Mouse (Mus musculus) CH12.LX (cell line): ENCODE measurements at regions not wholly inside any gene's neighbourhood (a gene's known extent, or its start where the extent isn't known, plus 50 kb on each side); places are given as distances from the start of the nearest gene placed in this dataset.

Experiments
- DNase-seq: peaks from one replicate; pipeline ENCODE4 v3.0.0-alpha.2; 2013; ENCODE audit errors: extremely low read depth
- H3K27ac ChIP-seq: 2 replicates; pipeline ENCODE4 v1.5.1; 2012; ENCODE audit warnings: low read depth, mild to moderate bottlenecking, control low read depth, moderate library complexity; ENCODE audit not compliant: insufficient read depth
- H3K27me3 ChIP-seq: replicated peaks from 2 replicates; pipeline ENCODE3; 2012; ENCODE audit warnings: inconsistent platforms
- H3K36me3 ChIP-seq, 2 experiments: replicated peaks in 1 of 2; 2 replicates each; pipeline versions ENCODE3 to v1.6.1; 2012; ENCODE audit warnings: inconsistent platforms in 1 of 2, low read length in 1 of 2, mild to moderate bottlenecking in 1 of 2, mixed read lengths in 1 of 2, moderate library complexity in 1 of 2; ENCODE audit not compliant: control insufficient read depth in 1 of 2, insufficient read depth in 1 of 2
- H3K4me1 ChIP-seq, 2 experiments: 2 replicates each; pipeline ENCODE4 v1.6.1; 2012; ENCODE audit warnings: inconsistent platforms in 1 of 2, moderate library complexity in 1 of 2; ENCODE audit not compliant: insufficient read depth in 2 of 2, control insufficient read depth in 1 of 2
- H3K4me2 ChIP-seq: 2 replicates; pipeline ENCODE4 v1.6.1; 2012; ENCODE audit warnings: low read depth, mild to moderate bottlenecking, control low read depth; ENCODE audit not compliant: poor library complexity, insufficient read depth, severe bottlenecking
- H3K4me3 ChIP-seq, 3 experiments: fragments of 150-350 bp in 1 of 3; sonication (generic) in 1 of 3; replicated peaks in 1 of 3; 2 replicates each; pipeline versions ENCODE3 to v1.5.1; 2011 to 2012; ENCODE audit warnings: low read depth in 2 of 3, low read length in 2 of 3, mild to moderate bottlenecking in 2 of 3, moderate library complexity in 2 of 3, control low read depth in 1 of 3, improper control_type of control experiment in 1 of 3, inconsistent platforms in 1 of 3, mixed read lengths in 1 of 3; ENCODE audit not compliant: poor library complexity in 1 of 3
- H3K79me2 ChIP-seq: replicated peaks from 2 replicates; pipeline ENCODE4 v1.6.1; 2012; ENCODE audit warnings: mild to moderate bottlenecking, moderate library complexity; ENCODE audit not compliant: control insufficient read depth, poor library complexity, insufficient read depth, severe bottlenecking; ENCODE audit errors: extremely low read depth
- H3K9ac ChIP-seq: 2 replicates; pipeline ENCODE4 v1.6.1; 2012; ENCODE audit warnings: low read depth, mild to moderate bottlenecking, control low read depth, moderate library complexity; ENCODE audit not compliant: insufficient read depth
- H3K9me3 ChIP-seq: replicated peaks from 2 replicates; pipeline ENCODE3; 2012; ENCODE audit warnings: low read length, inconsistent platforms, mixed read lengths
- BHLHE40 ChIP-seq: IDR thresholded peaks from 2 replicates; pipeline ENCODE4 v1.6.1; 2011; ENCODE audit warnings: mild to moderate bottlenecking, low read depth, low read length, improper control_type of control experiment
- CHD2 ChIP-seq: IDR thresholded peaks from 2 replicates; pipeline ENCODE4 v1.6.1; 2011; ENCODE audit warnings: low read length, improper control_type of control experiment
- CTCF ChIP-seq, 2 experiments: IDR thresholded peaks in 1 of 2; conservative IDR thresholded peaks in 1 of 2; 2 replicates each; pipeline ENCODE4 v1.5.1; 2011 to 2012; ENCODE audit warnings: low read depth in 2 of 2, low read length in 2 of 2, improper control_type of control experiment in 1 of 2, inconsistent platforms in 1 of 2, mild to moderate bottlenecking in 1 of 2, moderate library complexity in 1 of 2
- E2F4 ChIP-seq: IDR thresholded peaks from 2 replicates; pipeline ENCODE4 v1.6.1; 2011; ENCODE audit warnings: low read depth, low read length, improper control_type of control experiment; ENCODE audit not compliant: insufficient replicate concordance
- ETS1 ChIP-seq: conservative IDR thresholded peaks from 2 replicates; pipeline ENCODE4 v1.6.1; 2012; ENCODE audit warnings: low read depth, mild to moderate bottlenecking, inconsistent platforms, low read length, improper control_type of control experiment, moderate library complexity
- GABPA ChIP-seq: IDR thresholded peaks from 2 replicates; pipeline ENCODE4 v1.6.1; 2012; ENCODE audit warnings: low read depth, low read length, improper control_type of control experiment, inconsistent platforms; ENCODE audit not compliant: insufficient replicate concordance
- HCFC1 ChIP-seq: IDR thresholded peaks from 2 replicates; pipeline ENCODE4 v1.6.1; 2012; ENCODE audit warnings: low read depth, mild to moderate bottlenecking, inconsistent platforms, low read length, improper control_type of control experiment
- IRF4 ChIP-seq: IDR thresholded peaks from 2 replicates; pipeline ENCODE4 v1.6.1; 2014; ENCODE audit warnings: low read depth, mild to moderate bottlenecking, inconsistent platforms, low read length, improper control_type of control experiment
- KAT2A ChIP-seq: IDR thresholded peaks from 2 replicates; pipeline ENCODE4 v1.6.1; 2012; ENCODE audit warnings: low read length, improper control_type of control experiment, inconsistent platforms; ENCODE audit not compliant: insufficient replicate concordance
- MAFK ChIP-seq: IDR thresholded peaks from 2 replicates; pipeline ENCODE4 v1.6.1; 2011; ENCODE audit warnings: low read length, improper control_type of control experiment; ENCODE audit not compliant: insufficient replicate concordance
- MAX ChIP-seq: IDR thresholded peaks from 2 replicates; pipeline ENCODE4 v1.6.1; 2011; ENCODE audit warnings: low read length, improper control_type of control experiment
- MEF2A ChIP-seq: IDR thresholded peaks from 2 replicates; pipeline ENCODE4 v1.6.1; 2014; ENCODE audit warnings: low read depth, mild to moderate bottlenecking, inconsistent platforms, low read length, improper control_type of control experiment, borderline replicate concordance
- MXI1 ChIP-seq: IDR thresholded peaks from 2 replicates; pipeline ENCODE4 v1.6.1; 2011; ENCODE audit warnings: mild to moderate bottlenecking, low read depth, low read length, improper control_type of control experiment
- MYC ChIP-seq: IDR thresholded peaks from 2 replicates; pipeline ENCODE4 v1.6.1; 2011; ENCODE audit warnings: low read depth, mild to moderate bottlenecking, improper control_type of control experiment, low read length
- NELFE ChIP-seq: IDR thresholded peaks from 2 replicates; pipeline ENCODE4 v1.6.1; 2011; ENCODE audit warnings: low read depth, low read length, improper control_type of control experiment
- PAX5 ChIP-seq: IDR thresholded peaks from 2 replicates; pipeline ENCODE4 v1.6.1; 2012; ENCODE audit warnings: low read length, inconsistent platforms, mixed read lengths
- RAD21 ChIP-seq: IDR thresholded peaks from 2 replicates; pipeline ENCODE4 v1.6.1; 2011; ENCODE audit warnings: low read depth, mild to moderate bottlenecking, low read length, improper control_type of control experiment, moderate library complexity
- SIN3A ChIP-seq: IDR thresholded peaks from 2 replicates; pipeline ENCODE4 v1.6.1; 2012; ENCODE audit warnings: low read length, improper control_type of control experiment, inconsistent platforms
- SMC3 ChIP-seq: IDR thresholded peaks from 2 replicates; pipeline ENCODE4 v1.6.1; 2011; ENCODE audit warnings: low read depth, low read length, improper control_type of control experiment
- TBP ChIP-seq: conservative IDR thresholded peaks from 2 replicates; pipeline ENCODE4 v1.6.1; 2011; ENCODE audit warnings: low read depth, low read length, improper control_type of control experiment
- USF1 ChIP-seq: IDR thresholded peaks from 2 replicates; pipeline ENCODE4 v1.6.1; 2014; ENCODE audit warnings: low read depth, mild to moderate bottlenecking, inconsistent platforms, low read length, improper control_type of control experiment
- USF2 ChIP-seq: conservative IDR thresholded peaks from 2 replicates; pipeline ENCODE4 v1.6.1; 2011; ENCODE audit warnings: low read depth, low read length, improper control_type of control experiment
- dilution Hi-C: fragments of 300-500 bp; cut with MboI; formaldehyde crosslinking; loops from 2 replicates; pipeline ENCODE4 v1.14.3; 2020; ENCODE audit warnings: low sequenced_read_pairs; ENCODE audit not compliant: extremely low pct_unique_long_range_greater_than_20kb, extremely low pct_ligation_motif_present
- in situ Hi-C: fragments of 300-500 bp; cut with MboI; formaldehyde crosslinking; loops from 3 replicates; pipeline ENCODE4 v1.14.3; 2019; ENCODE audit warnings: low sequenced_read_pairs, low pct_ligation_motif_present, low pct_unique_long_range_greater_than_20kb, mixed read lengths

- Histone ChIP-seq H3K4me1 (peaks cover 9 to 28% of the 10 kb centered on the region in 2 experiments), H3K27ac (no peak overlapping the region), H3K4me2 (no peak overlapping the region)
- dilution Hi-C loops = no loop called here
- TF ChIP-seq HCFC1 (no peak), ETS1 (no peak), NELFE (no peak), GABPA (no peak), CTCF (conservative IDR thresholded peaks at IDR 0.05 in 1 of 2, IDR thresholded peaks at IDR 0.05 in 1 of 2; ENCODE audit: low read depth in 2 of 2, low read length in 2 of 2) (no peak), CHD2 (no peak), SMC3 (no peak), TBP (no peak), SIN3A (no peak), RAD21 (no peak), USF1 (no peak)
- TF ChIP-seq, all 38 proteins: peak for 0
- in situ Hi-C loops = no loop called here
- Histone ChIP-seq H3K36me3 (no peaks in the 10 kb centered on the region), H3K4me3 (no peak overlapping the region), H3K9ac (no peak overlapping the region), H3K9me3 (peaks cover 3% of the 10 kb centered on the region), H3K27me3 (no peaks in the 10 kb centered on the region), H3K79me2 (no peaks in the 10 kb centered on the region)
- no peak for DNase-seq
Measured at GRCm38 (mm10) chr10:39290245-39290644, 78.4 kb upstream of the Fyn start.

- Histone ChIP-seq H3K79me2 (no peaks in the 10 kb centered on the region), H3K4me1 (peaks cover 9 to 19% of the 10 kb centered on the region in 2 experiments), H3K27ac (no peak overlapping the region), H3K9ac (no peak overlapping the region), H3K4me3 (no peak overlapping the region), H3K9me3 (peaks cover 8% of the 10 kb centered on the region), H3K36me3 (no peaks in the 10 kb centered on the region), H3K4me2 (no peak overlapping the region), H3K27me3 (no peaks in the 10 kb centered on the region)
- in situ Hi-C loops (no loop called here), dilution Hi-C loops (no loop called here)
- TF ChIP-seq KAT2A (no peak), PAX5 (no peak), MAFK (no peak), MAX (peak; percentile 82), MYC (0 out of 2 replicates have a peak, but pooled peaks have one; percentile 49), E2F4 (no peak), HCFC1 (no peak), MXI1 (peak; percentile 53), USF2 (peak; percentile 6; the same call in 1 of the 2 replicates), ETS1 (peak; percentile 62), USF1 (peak; percentile 60), IRF4 (no peak), MEF2A (peak; percentile 54; the same call in 1 of the 2 replicates), BHLHE40 (peak; percentile 87)
- DNase-seq = peak; percentile 60
Measured at GRCm38 (mm10) chr10:39280366-39281000, 88.2 kb upstream of the Fyn start.
